ENCODE assay signal across 8 mouse cellular contexts in genomic region chr11:21370399-21371121, GRCm38 (mm10). TPM values are rescaled to one million over a fixed set of nuclear protein-coding genes. Genes with fewer than 3 reads are reported as not detected.
DNase-seq lines count a peak whose midpoint lies in the region.

No protein-coding gene starts in this region.

- under 1% methylated on average over 69 of the region's 69 CpGs for WGBS in hindbrain, embryonic 10.5 days

- DNase-seq in MN1 (ENCODE audit: low spot score) = peak; percentile 92
- DNase-seq in cerebellum, adult 11-12 months = peak; percentile 56
- DNase-seq in frontal cortex, adult 2 months (ENCODE audit: extremely low spot score in 1 of 2, low spot score in 1 of 2) = peak; percentile 13 to 55
- peak; percentile 92 for DNase-seq in hindbrain, embryonic 10.5 days (ENCODE audit: low spot score)
- DNase-seq in layer of hippocampus, postnatal 14 days (ENCODE audit: low spot score in 2 of 2) = peak; percentile 57 to 77
- DNase-seq in lung, postnatal 10 days = peak; percentile 91
- DNase-seq in ovary, postnatal 10 days (ENCODE audit: low spot score) = peak; percentile 59
- peak; percentile 86 for DNase-seq in thymus, postnatal 4 days

- H3K27ac ChIP-seq in hindbrain, embryonic 10.5 days = peak overlapping the region; percentile 95

- H3K9me3 ChIP-seq in hindbrain, embryonic 10.5 days = no peaks in the 10 kb centered on the region

- H3K27me3 ChIP-seq in hindbrain, embryonic 10.5 days (ENCODE audit: insufficient read depth, poor library complexity, severe bottlenecking) = no peaks in the 10 kb centered on the region

- H3K4me3 ChIP-seq in hindbrain, embryonic 10.5 days = peak overlapping the region; percentile 79

- H3K36me3 ChIP-seq in hindbrain, embryonic 10.5 days = no peaks in the 10 kb centered on the region

- peaks cover 24% of the 10 kb centered on the region for H3K4me1 ChIP-seq in hindbrain, embryonic 10.5 days (replicated peaks)

RNA-seq across cellular contexts. Expression of gene Ugp2, which starts 0.4 kb away (rescaled TPM):
- polyA plus RNA-seq in frontal cortex, adult 2 months (2012; rRNA removed) = 53.8 and 57.0 TPM in 2 replicates
- 52.2 and 55.7 TPM in 2 replicates for polyA plus RNA-seq in hindbrain, embryonic 10.5 days (2016; fragmentation: Nextera tagmentation; extraction: Ambion mirVana)
- total RNA-seq in layer of hippocampus, postnatal 14 days (2021) = 10 to 100 TPM; 63.4 to 75.9 TPM

Comparison
In these comparisons a context has a peak if more than half of its experiments do, and no peak if none do; other contexts are left out.
1. Peak in every context shown above with its lines: DNase-seq, H3K4me3 ChIP-seq and H3K27ac ChIP-seq.
2. DNase-seq: peak in every context shown above with its lines; median percentile 92 in MN1; 92 in hindbrain, embryonic 10.5 days; 91 in lung, postnatal 10 days; 86 in thymus, postnatal 4 days; 67 in layer of hippocampus, postnatal 14 days; 59 in ovary, postnatal 10 days; 56 in cerebellum, adult 11-12 months; 34 in frontal cortex, adult 2 months.